Mouse (Mus musculus): ENCODE results near the gene Gzmm. TPM values are rescaled to one million over a fixed set of nuclear protein-coding genes. Genes with fewer than 3 reads are reported as not detected.

Gzmm gene
- 1.0 TPM for polyA plus RNA-seq (2017; shearing (Covaris generic))

GRCm38 (mm10) chr10:79688720-79689119 lies at the start of gene Gzmm:
Gene Gzmm, plus strand, starts transcription at chr10:79689020.

DNA sequence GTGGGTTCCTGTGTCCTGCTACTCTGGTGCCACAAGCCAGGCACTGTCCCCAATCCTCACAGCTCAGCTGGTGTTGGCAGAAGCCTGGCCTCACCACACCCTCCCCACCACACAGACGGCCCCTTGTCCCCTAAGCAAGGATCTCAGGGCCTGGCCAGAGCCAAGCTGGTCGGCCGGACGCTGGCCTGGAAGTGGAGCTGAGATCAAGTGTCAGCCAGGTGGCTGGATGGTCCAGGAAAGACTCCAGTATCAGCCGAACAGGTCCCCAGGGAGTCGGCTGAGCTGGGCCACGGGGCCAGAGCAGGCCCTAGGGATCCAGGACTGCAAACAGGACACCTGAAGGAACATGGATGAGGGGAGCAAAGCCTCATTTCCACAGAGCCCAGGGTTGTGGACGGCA lies 43.1 kb upstream of the Gzmm start, which contains the start of gene Odf3l2:
Gene Odf3l2 (minus strand): TSS at position 28 of the 400 bp plus-strand sequence.

GRCm38 (mm10) chr10:79664131-79664665 lies 24.6 kb upstream of the Gzmm start, which contains the start of gene Madcam1:
Gene Madcam1, plus strand, starts transcription at chr10:79664559.

DNA sequence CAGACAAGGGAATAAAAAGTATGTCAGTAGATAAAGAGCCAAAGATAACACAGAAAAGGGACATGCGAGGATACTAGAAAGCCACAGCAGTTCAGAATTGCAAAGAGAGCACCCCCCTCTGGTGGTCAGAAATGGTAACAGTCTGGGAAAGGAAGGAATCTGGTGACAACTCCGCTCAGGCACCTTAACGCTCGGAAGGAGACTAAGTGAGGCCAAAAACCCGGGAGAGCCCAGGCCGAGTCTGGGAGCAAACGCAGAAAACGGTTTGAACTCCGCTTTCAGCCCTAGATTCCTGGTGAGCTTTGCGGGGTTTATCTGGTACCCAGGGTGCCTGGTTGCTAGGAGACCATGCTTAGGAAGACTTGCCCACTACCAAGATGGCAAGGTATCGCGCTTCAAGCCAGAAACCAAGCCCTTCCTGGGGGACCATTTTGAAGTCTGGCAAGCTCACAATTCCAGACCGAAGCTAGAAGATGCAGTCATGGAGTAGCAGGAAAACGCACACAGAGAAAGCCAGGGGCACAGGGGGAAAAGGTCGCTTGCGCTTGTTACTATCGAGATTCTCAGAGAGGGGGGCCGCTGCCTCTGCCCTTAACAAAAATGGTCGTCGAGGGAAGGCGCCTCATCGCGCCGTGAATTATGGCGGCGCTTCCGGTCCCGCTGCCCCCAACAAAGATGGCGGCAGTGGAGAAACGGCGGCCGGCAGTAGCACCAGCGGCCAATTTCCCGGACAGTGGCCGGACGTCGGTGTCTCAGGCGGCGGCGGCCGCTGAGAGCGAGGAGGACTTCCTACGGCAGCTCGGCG lies 19.8 kb upstream of the Gzmm start, which contains the start of gene Tpgs1:
Gene Tpgs1 (plus strand): TSS at position 599 of the 805 bp plus-strand sequence.

DNA sequence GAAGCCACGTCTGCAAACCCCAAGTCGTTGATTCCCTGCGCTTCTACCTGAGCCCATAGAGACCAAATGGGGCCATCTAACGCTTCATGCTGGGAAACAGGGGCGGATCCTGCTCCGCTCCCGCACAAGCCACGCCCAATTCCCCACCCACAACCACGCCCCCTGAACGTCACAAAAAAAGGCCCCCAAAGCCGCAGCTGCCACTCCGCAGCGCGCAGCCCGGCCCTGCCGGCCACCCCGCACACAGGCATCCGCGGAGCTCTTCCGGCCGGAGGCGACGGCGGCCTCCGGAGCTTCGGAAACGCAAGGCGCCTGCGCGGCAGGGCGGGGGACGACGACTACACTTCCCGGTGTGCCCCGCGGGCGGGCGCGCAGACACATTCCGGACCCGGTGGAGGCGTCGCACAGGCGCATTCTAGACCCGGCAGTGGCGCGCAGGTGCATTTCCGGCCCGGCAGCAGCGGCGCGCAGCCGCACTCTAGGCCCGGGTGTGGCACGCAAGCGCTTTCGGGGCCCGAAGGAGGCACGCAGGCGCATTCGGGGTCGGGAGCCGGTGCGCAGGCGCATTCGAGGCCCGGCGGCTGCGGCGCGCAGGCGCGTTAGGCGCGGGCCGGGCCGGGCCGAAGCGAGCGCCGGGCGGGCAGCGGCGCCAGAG lies 7.1 kb upstream of the Gzmm start, which contains the start of gene Cdc34:
Gene Cdc34 (plus strand): TSS at position 605 of the 655 bp plus-strand sequence.

DNA sequence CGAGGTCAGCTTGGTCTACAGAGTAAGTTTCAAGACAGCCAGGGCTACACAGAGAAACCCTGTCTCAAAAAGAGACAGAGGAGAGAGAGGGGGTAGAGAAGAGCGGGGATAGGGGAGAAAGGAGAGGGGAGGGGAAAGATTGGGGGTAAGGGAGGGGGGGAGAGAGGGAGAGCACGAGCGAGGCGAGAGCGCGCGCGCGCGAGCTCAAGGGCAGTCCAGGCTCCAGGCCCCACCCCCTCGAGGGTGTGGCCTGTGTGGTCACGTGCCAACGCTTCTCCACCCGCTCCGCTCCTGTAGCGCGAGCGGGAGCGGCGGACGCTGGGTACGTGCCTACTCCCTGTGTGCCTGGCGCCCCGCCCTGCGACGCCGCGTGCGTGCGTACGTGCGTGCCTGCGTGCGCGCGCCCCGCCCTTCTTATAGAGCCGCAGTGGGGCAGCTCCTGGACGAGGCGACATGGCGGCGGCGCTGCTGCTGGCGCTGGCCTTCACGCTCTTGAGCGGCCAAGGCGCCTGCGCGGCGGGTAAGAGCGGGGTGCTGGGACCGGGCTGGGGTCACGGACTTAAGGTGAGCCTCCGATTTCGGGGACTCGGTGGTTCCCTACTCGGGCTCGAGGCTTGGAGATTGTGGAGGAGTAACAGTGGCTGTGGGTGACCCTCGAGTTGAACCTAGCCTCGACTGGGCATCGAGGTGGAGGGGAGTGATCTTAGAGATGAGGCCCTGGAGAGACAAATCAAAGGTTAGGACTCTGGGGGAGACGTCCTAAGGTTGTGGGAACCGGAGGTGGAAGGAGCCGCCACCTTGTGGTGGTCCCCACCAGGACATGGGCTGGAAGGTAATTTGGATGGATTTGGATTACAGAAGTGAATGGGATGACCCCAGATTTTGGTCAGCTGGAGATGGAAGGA lies 15.5 kb downstream of the Gzmm start, which contains the start of gene Bsg:
Gene Bsg (plus strand): TSS at position 427 of the 905 bp plus-strand sequence.

GRCm38 (mm10) chr10:79716254-79716987 lies 27.6 kb downstream of the Gzmm start, which contains the start of gene Hcn2:
Gene Hcn2, plus strand, starts transcription at chr10:79716634.

Other genes starting within 250 kb of the Gzmm start
- not detected for gene Vmn2r83, start 220.3 kb upstream of the Gzmm start, polyA plus RNA-seq (2017; shearing (Covaris generic))
- 4.6 TPM for gene Plpp2, start 155.2 kb upstream of the Gzmm start, polyA plus RNA-seq (2017; shearing (Covaris generic))
- 45.2 TPM for gene Mier2, start 133.8 kb upstream of the Gzmm start, polyA plus RNA-seq (2017; shearing (Covaris generic))
- not detected for gene Theg, start 101.7 kb upstream of the Gzmm start, polyA plus RNA-seq (2017; shearing (Covaris generic))
- gene C2cd4c, start 75.0 kb upstream of the Gzmm start, polyA plus RNA-seq (2017; shearing (Covaris generic)), result not detected
- not detected for gene Shc2, start 51.1 kb upstream of the Gzmm start, polyA plus RNA-seq (2017; shearing (Covaris generic))
- not detected for gene Odf3l2, start 43.3 kb upstream of the Gzmm start, polyA plus RNA-seq (2017; shearing (Covaris generic))
- 0.65 TPM for gene Madcam1, start 24.5 kb upstream of the Gzmm start, polyA plus RNA-seq (2017; shearing (Covaris generic))
- 48.4 TPM for gene Tpgs1, start 19.7 kb upstream of the Gzmm start, polyA plus RNA-seq (2017; shearing (Covaris generic))
- 23.4 TPM for gene Cdc34, start 6.8 kb upstream of the Gzmm start, polyA plus RNA-seq (2017; shearing (Covaris generic))
- gene Bsg, start 15.5 kb downstream of the Gzmm start, polyA plus RNA-seq (2017; shearing (Covaris generic)), result 300 TPM
- gene Hcn2, start 27.6 kb downstream of the Gzmm start, polyA plus RNA-seq (2017; shearing (Covaris generic)), result not detected
- 58.1 TPM for gene Polrmt, start 57.6 kb downstream of the Gzmm start, polyA plus RNA-seq (2017; shearing (Covaris generic))
- not detected for gene Fgf22, start 66.1 kb downstream of the Gzmm start, polyA plus RNA-seq (2017; shearing (Covaris generic))
- 8.7 TPM for gene Rnf126, start 77.9 kb downstream of the Gzmm start, polyA plus RNA-seq (2017; shearing (Covaris generic))
- gene Fstl3, start 88.3 kb downstream of the Gzmm start, polyA plus RNA-seq (2017; shearing (Covaris generic)), result 0.68 TPM
- not detected for gene Prss57, start 101.9 kb downstream of the Gzmm start, polyA plus RNA-seq (2017; shearing (Covaris generic))
- 0.30 TPM for gene Palm, start 104.6 kb downstream of the Gzmm start, polyA plus RNA-seq (2017; shearing (Covaris generic))
- not detected for gene Misp, start 132.0 kb downstream of the Gzmm start, polyA plus RNA-seq (2017; shearing (Covaris generic))
- 375 TPM for gene Ptbp1, start 165.4 kb downstream of the Gzmm start, polyA plus RNA-seq (2017; shearing (Covaris generic))
- gene Prtn3, start 185.5 kb downstream of the Gzmm start, polyA plus RNA-seq (2017; shearing (Covaris generic)), result not detected
- 4.9 TPM for gene Plppr3, start 185.6 kb downstream of the Gzmm start, polyA plus RNA-seq (2017; shearing (Covaris generic))
- not detected for gene Elane, start 197.2 kb downstream of the Gzmm start, polyA plus RNA-seq (2017; shearing (Covaris generic))
- not detected for gene Cfd, start 201.8 kb downstream of the Gzmm start, polyA plus RNA-seq (2017; shearing (Covaris generic))
- gene Med16, start 219.9 kb downstream of the Gzmm start, polyA plus RNA-seq (2017; shearing (Covaris generic)), result 31.2 TPM
- 11.2 TPM for gene Gm26602, start 221.8 kb downstream of the Gzmm start, polyA plus RNA-seq (2017; shearing (Covaris generic))
- gene Kiss1r, start 228.0 kb downstream of the Gzmm start, polyA plus RNA-seq (2017; shearing (Covaris generic)), result 0.39 TPM
- gene R3hdm4, start 232.2 kb downstream of the Gzmm start, polyA plus RNA-seq (2017; shearing (Covaris generic)), result 217 TPM
- gene Arid3a, start 238.0 kb downstream of the Gzmm start, polyA plus RNA-seq (2017; shearing (Covaris generic)), result 9.9 TPM

Data from inflammation-experienced regulatory T-cells, adult 16 weeks (primary cell).